Mouse (Mus musculus) telencephalon, adult 2 months (tissue): ENCODE measurements around the gene Galntl5.
"Not testable (repeated sequence)": the region's sequence is repeated elsewhere in the genome, so short reads cannot be mapped to it uniquely, and the experiment has no call there.

ENCODE experiments used
- DNase-seq: peaks from one replicate; pipeline ENCODE4 v3.0.0-alpha.2; 2011; ENCODE audit warnings: low read depth, low spot score

Galntl5 gene

DNA sequence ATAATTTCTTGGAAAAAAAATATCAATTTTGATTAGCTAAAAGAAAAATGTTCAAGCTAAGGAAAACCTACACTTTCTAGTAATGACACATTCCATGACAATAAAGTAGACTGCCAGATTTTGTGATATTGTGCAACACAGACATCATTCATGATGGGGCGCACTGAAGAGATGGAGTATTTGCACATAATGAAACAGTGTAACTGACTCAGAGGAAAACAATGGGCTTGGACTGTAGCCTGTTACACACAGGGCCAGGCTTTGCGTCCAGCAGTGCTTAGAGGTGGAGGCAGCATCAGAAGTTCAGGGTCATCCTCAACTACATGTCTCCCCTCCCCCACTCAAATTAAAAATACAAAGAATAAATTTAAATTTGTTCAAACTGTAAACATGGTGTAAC is 9.3 kb downstream of the Galntl5 start:
- no peak for DNase-seq

DNA sequence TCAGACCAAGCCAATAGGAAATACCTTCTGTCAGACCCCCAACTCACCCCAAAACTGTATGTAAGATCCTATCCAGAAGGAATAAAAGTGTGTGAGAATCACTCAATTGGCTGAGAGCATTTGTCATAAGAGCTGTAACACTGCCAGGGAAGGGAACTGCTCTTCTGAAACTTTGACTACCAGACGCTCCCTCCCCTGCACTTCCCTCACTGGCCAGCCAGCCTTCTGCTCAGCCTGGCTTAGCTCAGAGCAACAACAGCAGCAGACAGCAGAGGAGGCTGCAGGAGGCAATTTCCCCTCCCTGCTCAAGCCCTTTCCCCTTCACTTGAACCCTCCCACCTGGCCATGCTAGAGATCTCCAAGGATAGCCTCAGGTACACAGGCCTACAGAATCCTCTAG is 30.6 kb downstream of the Galntl5 start:
- DNase-seq: peak; percentile 38

DNA sequence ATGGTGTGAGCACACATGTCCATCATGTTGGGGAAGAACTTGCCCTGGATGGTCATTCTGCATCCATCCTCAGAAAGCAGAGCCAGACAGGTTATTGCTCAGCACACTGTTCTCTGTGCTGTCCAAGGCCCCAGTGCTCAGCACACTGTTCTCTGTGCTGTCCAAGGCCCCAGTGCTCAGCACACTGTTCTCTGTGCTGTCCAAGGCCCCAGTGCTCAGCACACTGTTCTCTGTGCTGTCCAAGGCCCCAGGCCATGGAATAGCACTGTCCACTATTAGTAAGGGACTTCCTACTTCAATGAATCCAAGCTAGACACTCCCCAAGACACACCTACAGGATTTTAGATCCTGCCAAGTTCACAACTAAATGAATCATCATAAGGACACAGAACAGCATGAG is 32.0 kb downstream of the Galntl5 start:
- DNase-seq: peak; percentile 8

DNA sequence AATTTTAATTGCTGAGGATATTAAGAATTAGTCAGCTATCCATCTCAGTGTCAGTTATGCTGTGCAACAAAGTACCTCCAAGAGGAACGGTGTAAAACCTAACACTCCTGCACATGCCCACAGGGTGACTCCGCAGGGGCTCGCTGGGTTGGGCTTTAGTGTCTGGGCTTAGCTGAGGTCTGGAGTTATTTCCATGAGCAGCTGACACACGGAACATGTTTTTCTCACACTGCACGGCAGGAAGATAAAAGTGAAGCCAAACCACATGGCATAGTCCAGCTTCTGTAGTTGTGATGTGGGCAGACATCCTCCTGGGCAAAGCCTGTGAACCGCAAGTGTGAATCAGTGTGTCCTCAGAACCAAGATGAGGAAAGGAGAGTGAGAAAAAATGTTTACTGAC is 33.7 kb downstream of the Galntl5 start:
- DNase-seq: peak; percentile 11

DNA sequence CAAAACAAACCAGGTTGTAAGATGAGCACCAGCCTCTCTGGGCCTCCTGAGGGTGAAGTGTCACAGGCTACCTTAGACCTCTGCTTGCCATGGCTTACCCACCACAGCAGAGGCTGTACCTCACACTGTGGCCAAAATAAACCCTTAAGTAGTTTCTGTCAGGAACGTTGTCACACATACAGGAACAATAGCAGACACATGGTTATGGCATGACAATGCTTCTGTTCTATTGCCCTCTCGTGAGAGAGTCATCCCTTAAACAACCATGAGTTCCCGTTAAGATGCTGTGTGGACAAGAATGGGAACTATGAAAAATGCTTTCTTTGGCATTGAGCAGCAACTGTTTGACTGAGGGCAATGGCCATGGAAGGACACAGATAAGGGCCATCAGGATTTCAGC is 40.3 kb downstream of the Galntl5 start, which contains the start of gene Galnt11:
Gene Galnt11 (plus strand): TSS at position 301 of the 400 bp plus-strand sequence.
- DNase-seq: no peak

DNA sequence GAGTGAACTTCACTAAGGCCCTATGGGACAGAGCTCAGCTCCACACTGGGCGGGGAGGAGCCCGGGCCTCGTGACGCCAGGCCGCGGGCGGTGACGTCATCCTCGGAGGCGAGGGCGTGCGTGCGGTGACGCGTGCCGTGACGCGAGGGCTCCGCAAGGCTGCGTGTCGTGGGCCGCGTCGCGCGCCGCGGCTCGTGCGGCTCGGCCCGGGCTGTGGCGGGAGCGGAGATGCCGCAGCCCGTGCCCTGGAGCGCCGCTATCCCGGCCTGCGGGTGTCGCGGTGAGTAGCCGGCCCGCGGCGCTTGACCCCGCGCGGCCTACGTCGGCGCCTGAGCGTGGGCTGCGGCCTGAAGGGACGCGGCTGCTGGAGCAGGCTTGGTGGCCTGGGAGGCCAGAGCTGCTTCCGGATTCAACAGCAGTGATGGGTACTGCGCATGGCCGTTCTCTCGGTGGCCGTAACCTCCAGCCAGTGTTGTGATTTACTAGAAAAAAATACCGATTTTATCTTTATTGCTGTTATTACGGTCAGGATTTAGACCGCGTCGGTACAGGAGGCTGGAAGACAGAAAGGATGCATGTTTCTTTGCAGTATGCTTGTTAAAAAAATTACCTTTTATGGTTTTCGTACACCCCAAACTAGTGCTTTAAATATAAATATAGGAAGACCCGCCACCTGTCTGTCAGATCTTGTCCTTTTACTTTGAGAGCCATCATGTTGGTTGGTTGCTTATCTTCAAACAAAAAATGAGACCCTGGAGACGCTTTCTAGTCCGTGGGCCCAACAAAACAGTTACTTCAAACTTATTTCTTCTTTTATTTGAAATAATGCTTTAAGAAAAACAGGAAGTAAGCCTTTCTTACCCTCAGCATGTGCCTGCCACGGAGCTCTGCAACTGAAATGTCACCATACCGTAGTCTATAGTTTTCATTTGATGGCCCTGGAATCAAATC is 41.8 kb downstream of the Galntl5 start, which contains the start of gene E130116L18Rik:
Gene E130116L18Rik (minus strand): TSS at position 402 of the 951 bp plus-strand sequence.
- peak; percentile 62 for DNase-seq

DNA sequence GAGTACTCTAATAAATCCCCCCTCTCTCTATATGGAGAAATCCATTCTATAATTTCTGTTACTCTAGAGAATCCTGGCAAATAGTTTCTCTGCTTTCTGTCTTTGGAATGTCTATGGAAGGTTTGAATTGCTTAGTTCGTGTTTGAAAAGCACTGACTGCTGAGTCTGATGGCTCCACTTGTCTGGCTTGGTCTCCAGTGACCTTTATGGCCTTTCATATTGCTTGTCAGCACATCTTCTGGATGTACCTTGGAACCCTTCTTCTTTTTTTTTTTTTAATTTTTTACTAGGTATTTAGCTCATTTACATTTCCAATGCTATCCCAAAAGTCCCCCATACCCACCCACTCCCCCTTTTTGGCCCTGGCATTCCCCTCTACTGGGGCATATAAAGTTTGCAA is 43.1 kb downstream of the Galntl5 start:
- DNase-seq: not testable (repeated sequence)

DNA sequence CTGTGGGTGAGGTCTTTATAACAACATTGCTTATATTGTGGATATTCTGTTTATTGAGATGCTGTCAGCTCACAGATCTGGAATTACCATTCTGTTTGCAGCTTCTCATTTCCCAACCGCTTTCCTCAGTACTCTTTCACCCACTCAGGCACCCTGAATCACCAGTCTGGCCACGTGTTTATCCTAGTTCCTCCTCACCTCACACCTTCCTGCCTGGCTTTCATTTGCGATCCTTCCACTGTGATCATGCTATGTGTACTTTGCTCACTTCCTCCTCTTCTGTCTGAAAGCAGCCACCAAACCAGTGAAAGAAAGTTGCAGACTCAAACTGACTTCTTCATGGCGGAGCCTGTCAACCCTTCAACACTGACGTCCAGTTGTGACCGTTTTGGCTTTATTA is 61.8 kb downstream of the Galntl5 start:
- no peak for DNase-seq

DNA sequence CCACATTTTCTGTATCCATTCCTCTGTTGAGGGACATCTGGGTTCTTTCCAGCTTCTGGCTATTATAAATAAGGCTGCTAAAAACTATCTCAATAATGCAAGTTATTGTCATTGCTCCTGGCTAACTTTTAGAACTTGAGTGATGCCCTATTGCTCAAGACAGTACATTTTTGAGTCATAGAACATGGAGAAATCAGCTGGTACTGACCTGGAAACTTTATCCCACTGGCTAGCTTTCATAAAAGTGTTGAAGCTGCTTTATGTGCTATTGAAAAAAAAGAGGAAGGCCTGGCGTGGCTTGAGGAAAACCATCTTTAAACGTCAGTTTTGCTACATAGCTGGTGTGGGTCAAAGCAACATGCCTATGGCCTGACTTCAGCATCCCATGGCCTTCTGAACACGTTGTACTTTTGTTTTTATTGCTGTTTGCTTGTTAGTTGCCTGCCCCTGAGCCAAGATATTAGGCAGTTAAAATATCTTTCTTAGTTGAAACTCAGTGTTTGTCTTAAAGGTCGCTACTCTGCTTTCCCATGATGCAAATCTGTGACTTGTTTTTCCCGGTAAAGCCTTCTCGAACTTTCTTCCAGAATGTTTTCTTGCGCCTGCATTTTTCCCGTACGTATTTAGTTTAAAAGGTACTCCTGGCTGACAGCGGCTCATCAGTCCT is 64.7 kb downstream of the Galntl5 start:
- no peak for DNase-seq

DNA sequence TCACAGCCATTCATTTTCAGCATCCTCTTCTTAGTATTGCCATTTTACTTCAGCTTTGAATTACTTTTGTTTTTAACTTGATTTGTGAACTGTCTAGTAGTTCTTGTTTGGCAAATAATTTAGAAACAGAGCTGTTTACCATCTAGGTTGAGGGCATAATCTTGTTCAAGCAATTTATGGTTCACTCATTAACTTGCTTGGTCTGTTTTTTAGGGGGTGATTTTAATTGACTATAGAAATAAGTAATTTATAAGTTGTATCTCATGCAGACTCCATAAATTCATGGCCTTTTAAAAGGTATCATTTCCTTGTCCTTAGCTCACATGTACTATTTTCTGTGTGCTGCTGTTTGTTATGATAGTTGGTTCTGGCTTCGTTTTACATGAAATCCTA is 65.2 kb downstream of the Galntl5 start:
- DNase-seq: no peak

DNA sequence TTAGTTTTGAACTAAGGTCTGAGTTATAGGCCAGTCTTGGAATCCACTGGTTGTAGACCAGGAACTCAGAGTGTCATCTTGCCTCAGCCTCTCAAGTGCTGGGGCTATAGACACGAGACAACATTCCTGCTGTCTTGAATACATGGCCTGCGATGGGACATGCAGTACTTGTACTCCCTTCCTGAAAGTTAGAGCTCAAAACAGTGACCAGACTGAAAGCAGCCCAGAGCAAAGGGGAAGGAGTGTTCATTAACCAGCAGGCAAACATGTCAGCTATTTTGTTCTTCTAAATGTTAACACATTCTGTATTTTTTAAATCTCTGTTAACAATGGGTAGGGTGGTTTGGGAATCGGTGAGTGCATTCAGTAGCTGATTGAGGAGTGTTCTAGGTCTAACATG is 65.8 kb downstream of the Galntl5 start:
- no peak for DNase-seq

DNA sequence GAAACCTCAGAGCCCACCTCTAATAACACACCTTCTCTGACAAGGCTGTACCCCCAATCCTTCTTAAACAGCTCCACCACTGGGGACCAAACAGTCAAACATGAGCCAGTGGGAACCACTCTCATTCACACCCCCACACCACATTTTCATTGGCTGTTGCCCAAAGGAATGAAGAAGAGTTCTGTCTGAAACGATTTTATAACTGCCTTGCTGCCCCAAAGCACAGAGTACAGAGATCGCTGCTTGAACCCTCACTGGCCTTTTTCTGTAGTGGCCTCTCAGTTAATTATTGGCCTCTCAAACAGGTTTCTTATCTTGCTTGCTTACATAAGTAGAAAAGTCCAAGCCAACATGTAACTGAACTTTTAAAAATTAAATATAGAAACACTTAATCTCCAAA is 71.2 kb downstream of the Galntl5 start:
- no peak for DNase-seq

DNA sequence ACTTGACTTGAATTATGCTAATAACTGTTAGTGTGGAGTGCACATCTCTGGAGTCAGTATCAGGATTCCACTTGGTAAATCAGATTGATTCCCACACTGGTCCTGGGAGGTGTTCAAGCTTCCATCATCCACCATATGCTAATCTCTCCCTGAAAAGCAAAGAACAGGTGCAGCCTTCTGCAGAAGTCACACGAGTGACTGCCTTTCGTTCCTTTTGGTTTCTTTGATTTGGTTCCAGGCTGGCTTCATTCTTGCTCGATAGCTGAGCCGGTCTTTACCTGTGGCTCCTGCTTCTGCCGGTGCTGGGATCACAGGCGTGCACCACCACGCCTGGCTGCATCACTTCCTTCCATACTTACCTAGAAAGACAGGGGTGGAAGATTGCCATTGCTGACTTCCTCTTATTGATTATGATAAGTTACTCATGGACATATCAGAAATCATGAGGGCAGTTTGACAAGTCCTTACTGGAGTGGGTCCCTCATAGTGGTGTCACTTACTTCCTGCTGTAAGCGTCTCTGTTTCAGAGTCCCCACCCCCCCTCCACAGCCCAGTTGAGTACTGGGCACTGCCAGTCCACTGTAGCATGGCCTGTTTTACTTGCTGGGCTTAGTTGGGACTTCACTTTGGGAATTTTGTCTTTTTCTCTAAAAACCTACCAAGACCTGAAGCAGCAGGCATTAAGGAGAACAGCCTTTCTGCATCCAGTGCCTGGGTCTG is 71.7 kb downstream of the Galntl5 start:
- DNase-seq: no peak

DNA sequence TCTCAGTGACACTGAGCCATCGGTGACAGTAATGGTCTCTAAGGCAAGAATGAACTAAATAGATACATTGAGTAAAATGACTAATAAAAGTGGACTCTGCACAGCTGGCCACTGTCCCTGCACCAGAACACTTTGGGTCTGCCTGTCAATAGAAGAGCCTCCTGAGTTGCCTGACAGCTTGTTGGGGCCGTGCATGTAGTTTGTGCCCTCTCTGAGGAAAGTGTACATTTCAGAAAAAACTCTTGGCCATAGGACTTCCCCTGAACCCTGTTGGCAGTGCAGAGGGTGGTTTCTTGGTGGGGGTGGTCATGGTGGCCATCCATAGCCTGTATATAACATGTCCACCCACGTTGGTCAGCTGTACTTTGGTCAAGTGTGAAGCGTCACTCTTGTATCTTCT is 73.2 kb downstream of the Galntl5 start:
- no peak for DNase-seq

DNA sequence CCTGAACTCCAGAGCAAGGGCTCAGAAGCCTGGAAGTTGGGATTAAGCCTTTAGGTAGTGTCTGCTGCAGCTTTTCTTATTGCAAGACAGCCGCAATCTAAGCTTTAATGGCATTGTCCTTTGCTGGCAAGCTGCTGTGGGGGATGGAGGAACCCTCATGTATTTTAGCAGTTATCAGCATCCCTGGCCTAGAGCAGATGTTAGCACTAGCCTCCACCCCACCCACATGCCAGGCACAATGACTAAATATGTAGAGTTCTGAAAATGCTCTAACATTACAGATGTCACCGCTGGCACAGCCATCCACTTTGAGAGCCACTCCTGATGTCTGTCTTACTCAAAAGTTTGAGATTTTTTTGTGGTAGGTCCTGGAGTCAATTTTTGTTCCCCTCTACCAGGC is 75.4 kb downstream of the Galntl5 start:
- DNase-seq: peak; percentile 64

DNA sequence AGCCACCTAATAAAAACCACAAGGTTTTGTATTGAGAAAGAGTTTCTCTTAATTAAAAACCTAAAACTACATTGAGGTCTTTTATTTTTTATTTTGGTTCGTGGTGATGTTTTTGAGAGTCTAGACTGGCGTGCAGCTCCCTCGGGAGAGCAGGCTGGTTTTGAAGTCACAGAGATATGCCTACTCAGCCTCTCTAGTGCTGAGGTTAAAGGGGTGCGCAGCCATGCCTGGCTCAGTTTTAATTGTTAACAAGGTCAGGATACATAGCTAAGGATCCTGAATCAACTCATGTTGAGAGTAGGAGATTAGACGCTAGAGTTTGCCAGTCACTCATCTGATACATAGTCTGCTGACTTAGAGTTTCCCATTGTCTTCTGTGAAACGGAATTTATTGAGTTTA is 80.2 kb downstream of the Galntl5 start:
- no peak for DNase-seq

DNA sequence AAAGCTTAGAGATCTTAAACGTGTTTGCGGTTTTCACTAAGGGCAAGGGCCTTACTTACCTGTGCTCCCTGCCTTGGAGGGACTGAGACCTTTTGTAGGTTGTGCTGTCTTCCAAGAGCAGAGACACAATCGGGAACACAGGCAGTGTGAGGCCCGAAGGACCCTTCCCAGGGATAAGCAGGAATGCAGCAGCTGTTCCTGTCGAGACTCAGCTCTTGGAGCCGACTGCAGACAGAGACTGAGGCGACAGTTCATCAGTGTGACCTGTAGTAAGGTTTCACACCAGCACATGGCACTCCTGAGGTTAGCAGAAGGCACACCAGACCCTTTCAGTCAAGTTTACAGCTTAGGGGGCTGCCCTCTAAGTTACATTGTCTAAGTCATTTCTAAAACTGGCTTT is 81.0 kb downstream of the Galntl5 start:
- DNase-seq: no peak

DNA sequence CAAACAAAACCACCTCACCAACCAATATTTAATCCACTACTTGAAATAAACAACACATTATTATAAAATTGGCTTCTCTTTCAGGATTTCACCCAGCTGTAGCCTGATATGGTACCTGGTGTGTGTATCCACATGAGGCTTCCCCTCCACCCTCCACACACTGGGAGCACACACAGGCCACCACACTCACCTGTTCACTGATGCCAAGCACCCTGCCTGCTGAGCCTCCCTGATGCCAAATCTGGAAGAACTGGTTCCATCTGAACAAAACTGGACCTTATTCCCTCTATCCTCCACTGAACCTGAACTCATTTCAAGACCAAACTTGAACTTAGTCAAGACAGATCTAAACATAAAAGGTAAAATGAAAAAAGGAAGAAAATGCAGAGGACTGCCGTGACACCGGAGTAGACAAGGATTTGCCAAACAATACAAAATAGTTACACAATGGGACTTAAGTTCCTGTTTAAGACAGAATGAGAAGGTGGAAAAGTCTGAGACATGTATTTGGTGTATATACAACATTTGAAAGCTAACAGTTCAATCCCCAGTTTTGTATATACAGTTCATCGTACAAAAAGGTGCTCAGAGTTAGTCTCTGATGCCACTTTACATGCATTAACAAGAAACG is 87.1 kb downstream of the Galntl5 start:
- no peak for DNase-seq
